Mouse (Mus musculus) hindbrain, embryonic 11.5 days (tissue): ENCODE data around the gene Mreg. TPM values are rescaled to one million over a fixed set of nuclear protein-coding genes. Genes with fewer than 3 reads are reported as not detected.

Experiments
- ATAC-seq: fragments of 200-750 bp; cut with Nextera tagmentation; 2 replicates; pipeline ENCODE4 v1.8.0; 2017; ENCODE audit warnings: mild to moderate bottlenecking, moderate TSS enrichment, moderate library complexity; ENCODE audit not compliant: low FRiP score
- DNase-seq: peaks from one replicate; pipeline ENCODE4 v3.0.0-alpha.2; 2015; ENCODE audit warnings: low spot score
- H3K27ac ChIP-seq: fragments of 300-500 bp; sonication (generic); 2 replicates; pipeline ENCODE4 v1.5.1; 2014; ENCODE audit warnings: mild to moderate bottlenecking, low read depth, low read length
- H3K27me3 ChIP-seq: fragments of 300-500 bp; sonication (generic); 2 replicates; pipeline ENCODE4 v1.6.1; 2014; ENCODE audit warnings: mild to moderate bottlenecking, low read length, moderate library complexity, mixed read lengths; ENCODE audit not compliant: control insufficient read depth, insufficient read depth
- H3K36me3 ChIP-seq: fragments of 300-500 bp; sonication (generic); 2 replicates; pipeline ENCODE4 v1.6.1; 2014; ENCODE audit warnings: mild to moderate bottlenecking, low read length, moderate library complexity, mixed read lengths; ENCODE audit not compliant: control insufficient read depth, insufficient read depth
- H3K4me1 ChIP-seq: fragments of 300-500 bp; sonication (generic); replicated peaks from 2 replicates; pipeline ENCODE4 v1.6.1; 2014; ENCODE audit warnings: low read length, mixed read lengths; ENCODE audit not compliant: control insufficient read depth, insufficient read depth
- H3K4me2 ChIP-seq: fragments of 300-500 bp; sonication (generic); replicated peaks from 2 replicates; pipeline ENCODE4 v1.6.1; 2014; ENCODE audit warnings: mild to moderate bottlenecking, low read depth, low read length
- H3K4me3 ChIP-seq: fragments of 300-500 bp; sonication (generic); 2 replicates; pipeline ENCODE4 v1.5.1; 2014; ENCODE audit warnings: low read depth, low read length
- H3K9ac ChIP-seq: fragments of 300-500 bp; sonication (generic); 2 replicates; pipeline ENCODE4 v1.6.1; 2014; ENCODE audit warnings: low read depth, low read length
- H3K9me3 ChIP-seq: fragments of 300-500 bp; sonication (generic); 2 replicates; pipeline ENCODE4 v1.6.1; 2016; ENCODE audit warnings: low read length; ENCODE audit not compliant: control insufficient read depth
- WGBS: fragments of 180-500 bp; shearing (Covaris S2); extraction: QIAGEN DNeasy Blood & Tissue Kit; methylation state at CpG from one replicate; pipeline ENCODE4 v1.1.7; 2014; 5-methylcytosine and 5-hydroxymethylcytosine counted together
- polyA plus RNA-seq: library from polyadenylated mRNA; unstranded; fragments of >200 nt; fragmentation: Nextera tagmentation; extraction: Ambion mirVana; gene quantifications from 2 replicates; pipeline ENCODE4 v1.2.1, GENCODE M21; 2014

The Mreg gene
- polyA plus RNA-seq, 1 experiment from 2014 or later = 15.6 TPM

- 66% methylated on average over 8 of the region's 8 CpGs for WGBS
- Histone ChIP-seq H3K36me3 (no peaks in the 10 kb centered on the region), H3K9me3 (no peaks in the 10 kb centered on the region), H3K4me1 (no peaks in the 10 kb centered on the region), H3K4me3 (no peak overlapping the region), H3K27me3 (no peaks in the 10 kb centered on the region), H3K4me2 (no peak overlapping the region), H3K27ac (no peak overlapping the region), H3K9ac (no peak overlapping the region)
- DNase-seq = no peak
- peak; percentile 37; the same call in 1 of the 2 replicates for ATAC-seq
These were observed 38.6 kb downstream of the Mreg start for GRCm38 (mm10) chr1:72173402-72174051.

DNA sequence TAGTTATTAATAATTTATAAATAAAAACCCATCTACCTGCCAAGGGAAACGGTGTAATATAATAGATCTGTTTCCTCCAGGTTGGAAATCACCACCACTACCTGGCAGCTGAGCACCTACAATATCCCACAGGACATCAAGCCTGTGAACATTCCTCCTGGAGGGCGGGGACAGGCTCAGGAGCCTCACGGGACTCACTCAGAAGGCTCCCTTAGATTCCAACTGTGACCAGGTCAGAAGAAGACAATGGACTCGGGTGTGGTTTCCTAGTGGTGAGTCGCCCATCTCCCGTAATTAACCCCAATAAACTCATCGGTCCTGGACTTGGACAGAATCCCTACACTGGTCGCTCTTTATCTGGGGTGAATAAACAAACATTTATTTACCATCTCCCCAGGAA is 39.3 kb downstream of the Mreg start:
- Histone ChIP-seq H3K36me3 (no peaks in the 10 kb centered on the region), H3K27ac (no peak overlapping the region), H3K4me3 (no peak overlapping the region), H3K4me1 (no peaks in the 10 kb centered on the region), H3K4me2 (no peak overlapping the region), H3K9ac (no peak overlapping the region), H3K9me3 (no peaks in the 10 kb centered on the region), H3K27me3 (no peaks in the 10 kb centered on the region)
- DNase-seq = no peak
- WGBS = 87% methylated on average over 8 of the region's 8 CpGs
- no peak for ATAC-seq

- Histone ChIP-seq H3K36me3 (no peaks in the 10 kb centered on the region), H3K27me3 (no peaks in the 10 kb centered on the region), H3K27ac (no peak overlapping the region), H3K4me2 (no peak overlapping the region), H3K9ac (no peak overlapping the region), H3K4me3 (no peak overlapping the region), H3K9me3 (no peaks in the 10 kb centered on the region), H3K4me1 (no peaks in the 10 kb centered on the region)
- 65% methylated on average over 13 of the region's 13 CpGs for WGBS
- peak; percentile 25 for DNase-seq
- ATAC-seq = peak; percentile 58; the same call in 1 of the 2 replicates
These were observed 40.9 kb downstream of the Mreg start for GRCm38 (mm10) chr1:72171001-72171860.

DNA sequence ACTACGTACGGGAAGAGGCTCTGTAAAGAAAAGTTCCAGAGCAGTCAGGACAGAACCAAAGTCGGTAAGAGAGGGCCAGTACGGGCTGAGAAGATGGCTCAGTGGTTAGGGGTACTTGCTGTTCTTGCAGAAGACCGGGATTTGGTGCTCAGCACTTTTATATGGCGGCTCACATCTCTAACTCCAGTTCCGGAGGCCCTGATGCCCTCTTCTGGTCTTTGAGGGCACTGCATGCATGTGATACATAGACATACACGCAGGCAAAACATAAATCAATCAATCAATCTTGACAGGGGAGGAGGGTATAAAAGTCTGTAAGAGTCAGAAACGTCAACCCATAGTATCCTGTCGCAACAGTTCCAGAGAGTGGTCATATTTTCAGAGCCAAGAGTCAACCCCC is 45.1 kb downstream of the Mreg start:
- no peaks in the 10 kb centered on the region for H3K9me3 ChIP-seq
- 96% methylated on average over 10 of the region's 10 CpGs for WGBS
- no peak overlapping the region for H3K27ac ChIP-seq
- H3K4me3 ChIP-seq = no peak overlapping the region
- no peaks in the 10 kb centered on the region for H3K27me3 ChIP-seq
- no peak overlapping the region for H3K4me2 ChIP-seq
- no peak overlapping the region for H3K9ac ChIP-seq
- DNase-seq (no peak), ATAC-seq (no peak)
- H3K4me1 ChIP-seq = no peaks in the 10 kb centered on the region
- H3K36me3 ChIP-seq = no peaks in the 10 kb centered on the region

DNA sequence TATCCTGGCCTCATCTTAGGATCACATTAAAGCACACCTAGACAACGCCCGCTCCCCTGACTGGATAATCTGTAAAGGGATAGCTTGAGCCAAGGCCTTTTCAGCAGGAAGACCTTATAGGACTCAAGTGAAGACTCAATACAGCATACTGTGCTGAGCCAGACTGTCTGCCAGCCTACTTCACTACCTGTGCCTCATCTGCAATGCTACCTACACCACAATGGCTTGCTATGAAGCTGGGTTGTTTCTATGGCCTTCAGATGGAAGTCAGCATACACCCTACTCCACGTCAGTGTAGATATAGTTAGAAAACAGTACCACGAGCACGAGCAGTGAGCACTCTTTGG is 45.7 kb downstream of the Mreg start:
- no peak for ATAC-seq
- no peak for DNase-seq
- no peaks in the 10 kb centered on the region for H3K27me3 ChIP-seq
- 97% methylated on average over 5 of the region's 5 CpGs for WGBS
- no peaks in the 10 kb centered on the region for H3K4me1 ChIP-seq
- H3K36me3 ChIP-seq = no peaks in the 10 kb centered on the region
- no peak overlapping the region for H3K4me2 ChIP-seq
- H3K4me3 ChIP-seq = no peak overlapping the region
- no peak overlapping the region for H3K27ac ChIP-seq
- H3K9ac ChIP-seq = no peak overlapping the region
- H3K9me3 ChIP-seq = no peaks in the 10 kb centered on the region

DNA sequence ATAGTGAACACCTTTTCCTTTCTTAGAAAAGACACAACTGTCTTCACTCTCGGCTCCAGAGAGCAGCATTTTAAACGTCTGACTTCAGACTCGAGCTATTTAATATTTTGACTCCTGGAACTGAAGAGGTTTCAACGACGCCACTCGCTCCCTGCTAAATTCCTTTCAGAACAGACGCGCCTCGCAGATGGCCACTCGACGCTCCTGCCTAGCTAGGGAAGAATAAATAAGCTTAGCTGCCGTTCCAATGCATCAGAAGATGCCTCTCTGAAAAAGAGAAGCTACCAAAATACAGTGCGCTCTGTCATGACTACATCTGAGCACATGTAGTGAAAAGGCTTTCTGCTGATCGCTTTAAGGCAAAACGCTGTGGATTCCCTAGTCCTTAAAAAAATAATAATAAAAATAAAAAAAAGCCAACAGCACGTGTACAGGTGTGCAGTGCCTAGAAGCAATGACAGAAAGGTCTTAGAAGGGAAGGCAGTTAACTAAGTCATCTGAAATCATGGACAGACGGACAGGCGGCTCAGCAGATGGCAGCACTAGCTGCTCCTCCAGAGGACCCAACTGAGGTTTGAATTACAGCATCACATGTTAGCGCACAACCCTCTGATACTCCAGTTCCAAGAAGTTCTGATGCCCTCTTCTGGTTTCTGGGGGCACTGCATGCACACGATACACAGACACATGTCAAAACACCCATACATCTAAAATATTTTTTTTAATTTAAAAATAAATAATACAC is 46.2 kb downstream of the Mreg start:
- Histone ChIP-seq H3K36me3 (no peaks in the 10 kb centered on the region), H3K9ac (no peak overlapping the region), H3K4me1 (no peaks in the 10 kb centered on the region), H3K4me3 (no peak overlapping the region), H3K27me3 (no peaks in the 10 kb centered on the region), H3K27ac (no peak overlapping the region), H3K9me3 (no peaks in the 10 kb centered on the region), H3K4me2 (no peak overlapping the region)
- no peak for DNase-seq
- ATAC-seq = no peak
- 91% methylated on average over 20 of the region's 20 CpGs for WGBS

DNA sequence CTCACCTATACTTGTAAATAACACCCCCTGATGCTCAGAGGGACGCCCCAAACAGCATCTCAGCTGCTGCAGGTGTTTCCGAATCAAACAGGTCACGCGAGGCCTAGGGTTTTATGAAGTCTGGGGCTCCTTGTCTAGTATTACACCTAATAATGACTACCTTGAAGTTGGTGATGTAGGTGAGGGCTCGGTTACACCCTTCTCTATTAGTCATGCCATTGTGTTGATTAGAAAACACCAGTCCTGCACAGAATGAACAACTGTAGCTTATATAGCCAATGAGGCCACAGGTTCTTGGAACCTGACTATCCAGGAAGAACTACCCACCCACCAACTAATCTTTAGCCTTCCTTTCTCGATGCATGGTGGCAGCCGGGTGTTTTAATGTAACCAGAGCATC is 51.8 kb downstream of the Mreg start:
- H3K27me3 ChIP-seq = no peaks in the 10 kb centered on the region
- ATAC-seq = no peak

GRCm38 (mm10) chr1:72145041-72145440 is 67.1 kb downstream of the Mreg start:
- H3K27me3 ChIP-seq = no peaks in the 10 kb centered on the region
- H3K27ac ChIP-seq = no peak overlapping the region
- no peaks in the 10 kb centered on the region for H3K4me1 ChIP-seq
- no peak for ATAC-seq
- no peak overlapping the region for H3K4me2 ChIP-seq
- no peaks in the 10 kb centered on the region for H3K36me3 ChIP-seq
- H3K4me3 ChIP-seq = no peak overlapping the region
- no peaks in the 10 kb centered on the region for H3K9me3 ChIP-seq
- no peak for DNase-seq
- no peak overlapping the region for H3K9ac ChIP-seq

More for the DNA sequence above, 51.8 kb downstream of the Mreg start:
- no peak overlapping the region for H3K4me2 ChIP-seq
- H3K4me3 ChIP-seq = no peak overlapping the region
- no peaks in the 10 kb centered on the region for H3K4me1 ChIP-seq
- DNase-seq = no peak
- H3K36me3 ChIP-seq = no peaks in the 10 kb centered on the region
- no peak overlapping the region for H3K9ac ChIP-seq
- H3K27ac ChIP-seq = no peak overlapping the region
- WGBS = 82% methylated on average over 7 of the region's 7 CpGs
- no peaks in the 10 kb centered on the region for H3K9me3 ChIP-seq
